Mouse (Mus musculus) heart, embryonic 15.5 days (tissue): ENCODE results near the gene Nop53. TPM values are rescaled to one million over a fixed set of nuclear protein-coding genes. Genes with fewer than 3 reads are reported as not detected.
"Not testable (repeated sequence)": the region's sequence is repeated elsewhere in the genome, so short reads cannot be mapped to it uniquely, and the experiment has no call there.

Experiments
- ATAC-seq: fragments of 200-750 bp; cut with Nextera tagmentation; replicated peaks from 2 replicates; pipeline ENCODE4 v1.8.0; 2017; ENCODE audit warnings: low read depth, moderate TSS enrichment; ENCODE audit not compliant: insufficient number of reproducible peaks, insufficient read depth, low FRiP score
- H3K27ac ChIP-seq: fragments of 300-500 bp; sonication (generic); 2 replicates; pipeline ENCODE4 v1.5.1; 2015; ENCODE audit warnings: mild to moderate bottlenecking, inconsistent platforms
- H3K27me3 ChIP-seq: fragments of 300-500 bp; sonication (generic); 2 replicates; pipeline ENCODE4 v1.6.1; 2015; ENCODE audit warnings: inconsistent platforms
- H3K36me3 ChIP-seq: fragments of 300-500 bp; sonication (generic); 2 replicates; pipeline ENCODE4 v1.6.1; 2015; ENCODE audit warnings: mild to moderate bottlenecking, inconsistent platforms
- H3K4me1 ChIP-seq: fragments of 300-500 bp; sonication (generic); replicated peaks from 2 replicates; pipeline ENCODE4 v1.6.1; 2015; ENCODE audit warnings: inconsistent platforms
- H3K4me2 ChIP-seq: fragments of 300-500 bp; sonication (generic); 2 replicates; pipeline ENCODE4 v1.6.1; 2015; ENCODE audit warnings: inconsistent platforms, mild to moderate bottlenecking, moderate library complexity
- H3K4me3 ChIP-seq: fragments of 300-500 bp; sonication (generic); 2 replicates; pipeline ENCODE4 v1.5.1; 2015; ENCODE audit warnings: mild to moderate bottlenecking, inconsistent platforms
- H3K9ac ChIP-seq: fragments of 300-500 bp; sonication (generic); 2 replicates; pipeline ENCODE4 v1.6.1; 2015; ENCODE audit warnings: mild to moderate bottlenecking, inconsistent platforms
- H3K9me3 ChIP-seq: fragments of 300-500 bp; sonication (generic); replicated peaks from 2 replicates; pipeline ENCODE4 v1.6.1; 2016; ENCODE audit warnings: inconsistent platforms
- WGBS: fragments of 180-500 bp; shearing (Covaris S2); methylation state at CpG from one replicate; pipeline ENCODE4 v1.1.7; 2015; ENCODE audit warnings: mixed read lengths; 5-methylcytosine and 5-hydroxymethylcytosine counted together
- polyA plus RNA-seq: library from polyadenylated mRNA; unstranded; fragments of >200 nt; fragmentation: Nextera tagmentation; extraction: Ambion mirVana; gene quantifications from 2 replicates; pipeline ENCODE4 v1.2.1, GENCODE M21; 2015

The Nop53 gene
- polyA plus RNA-seq, 1 experiment from 2014 or later: 118 TPM

GRCm38 (mm10) chr7:15916996-15917395 lies 28.9 kb downstream of the Nop53 start:
- no peak overlapping the region for H3K9ac ChIP-seq
- peaks cover 32% of the 10 kb centered on the region for H3K36me3 ChIP-seq
- H3K27ac ChIP-seq: no peak overlapping the region
- WGBS: 86% methylated on average over 4 of the region's 4 CpGs
- H3K9me3 ChIP-seq: no peaks in the 10 kb centered on the region
- peaks cover 20% of the 10 kb centered on the region for H3K4me1 ChIP-seq
- no peaks in the 10 kb centered on the region for H3K27me3 ChIP-seq
- ATAC-seq: no peak
- H3K4me3 ChIP-seq: no peak overlapping the region
- no peak overlapping the region for H3K4me2 ChIP-seq

DNA sequence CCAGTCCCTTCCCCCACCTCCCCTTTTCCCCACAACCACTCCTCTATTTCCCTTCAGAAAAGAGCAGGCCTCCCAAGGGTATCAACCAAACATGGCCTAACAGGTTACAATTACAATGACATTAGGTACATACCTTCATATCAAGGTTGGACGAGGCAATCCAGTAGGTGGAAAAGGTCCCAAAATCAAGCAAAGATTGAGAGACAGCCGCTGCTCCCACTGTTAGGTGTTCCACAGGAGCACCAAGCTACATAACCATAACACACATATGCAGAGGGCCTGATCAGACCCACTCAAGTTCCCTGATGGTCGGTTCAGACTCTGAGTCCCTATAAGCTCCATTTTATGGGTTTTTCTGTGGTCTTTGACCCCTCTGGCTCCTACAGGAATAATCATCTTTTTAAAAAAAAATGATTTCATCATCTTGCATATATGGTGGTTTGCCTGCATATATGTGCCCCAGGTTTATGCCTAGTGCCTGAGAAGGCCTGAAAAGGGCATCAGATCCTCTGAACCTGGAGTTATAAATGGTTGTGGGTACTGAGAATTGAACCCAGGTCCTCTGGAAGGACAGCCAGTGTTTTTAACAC lies 29.6 kb downstream of the Nop53 start:
- Histone ChIP-seq H3K36me3 (peaks cover 32% of the 10 kb centered on the region), H3K4me3 (no peak overlapping the region), H3K9me3 (no peaks in the 10 kb centered on the region), H3K27me3 (no peaks in the 10 kb centered on the region), H3K9ac (no peak overlapping the region), H3K4me2 (no peak overlapping the region), H3K4me1 (peaks cover 17% of the 10 kb centered on the region), H3K27ac (no peak overlapping the region)
- no peak for ATAC-seq
- whole genome bisulfite sequencing: 84% methylated on average over 3 of the region's 3 CpGs

DNA sequence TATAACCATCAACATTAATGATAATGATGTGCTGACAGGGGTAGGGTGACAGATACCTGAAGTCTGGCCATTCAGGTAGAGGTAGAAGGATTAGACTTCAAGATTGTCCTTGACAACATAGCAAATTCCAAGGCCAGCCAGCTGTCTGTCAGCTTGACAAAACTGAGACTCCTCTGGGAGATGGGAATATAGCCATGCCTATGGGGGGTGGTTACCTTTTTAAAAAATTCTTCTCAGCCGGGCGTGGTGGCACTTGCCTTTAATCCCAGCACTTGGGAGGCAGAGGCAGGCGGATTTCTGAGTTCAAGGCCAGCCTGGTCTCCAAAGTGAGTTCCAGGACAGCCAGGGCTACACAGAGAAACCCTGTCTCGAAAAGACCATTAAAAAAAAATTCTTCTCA lies 30.2 kb downstream of the Nop53 start:
- not testable (repeated sequence) for H3K27ac ChIP-seq, H3K9ac ChIP-seq, H3K4me3 ChIP-seq, H3K27me3 ChIP-seq, H3K9me3 ChIP-seq, ATAC-seq, H3K4me2 ChIP-seq
- H3K36me3 ChIP-seq: peaks cover 32% of the 10 kb centered on the region
- 82% methylated on average over 4 of the region's 4 CpGs for WGBS
- peaks cover 11% of the 10 kb centered on the region for H3K4me1 ChIP-seq

GRCm38 (mm10) chr7:15914751-15915150 lies 31.1 kb downstream of the Nop53 start:
- H3K27ac ChIP-seq: no peak overlapping the region
- 83% methylated on average over 2 of the region's 2 CpGs for WGBS
- no peak overlapping the region for H3K9ac ChIP-seq
- H3K36me3 ChIP-seq: peaks cover 28% of the 10 kb centered on the region
- no peaks in the 10 kb centered on the region for H3K27me3 ChIP-seq
- H3K4me1 ChIP-seq: peaks cover 2% of the 10 kb centered on the region; the same call in 1 of the 2 replicates
- no peak overlapping the region for H3K4me2 ChIP-seq
- H3K4me3 ChIP-seq: no peak overlapping the region
- no peak for ATAC-seq
- no peaks in the 10 kb centered on the region for H3K9me3 ChIP-seq

DNA sequence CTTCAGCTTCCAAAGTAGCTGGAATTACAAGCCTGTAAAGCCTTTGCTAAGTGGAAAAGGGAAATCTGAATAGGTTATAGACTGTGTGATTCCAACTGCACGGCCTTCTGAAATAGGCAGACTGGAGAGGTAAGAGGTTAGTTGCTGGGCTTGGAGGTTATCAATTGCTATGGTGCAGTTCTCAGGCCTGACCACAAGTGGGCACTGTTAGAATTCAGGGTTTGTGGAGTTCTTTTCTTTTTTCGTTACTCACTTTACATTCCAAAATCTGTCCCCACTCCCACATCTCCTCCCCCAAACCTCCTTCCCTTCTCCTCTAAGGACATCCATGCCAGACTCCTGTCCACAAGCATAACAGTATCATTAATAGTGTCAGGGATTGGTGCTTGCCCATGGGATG lies 31.6 kb downstream of the Nop53 start:
- Histone ChIP-seq H3K4me3 (no peak overlapping the region), H3K36me3 (peaks cover 23% of the 10 kb centered on the region), H3K4me1 (no peaks in the 10 kb centered on the region), H3K27me3 (no peaks in the 10 kb centered on the region), H3K27ac (no peak overlapping the region), H3K9me3 (no peaks in the 10 kb centered on the region), H3K9ac (no peak overlapping the region), H3K4me2 (no peak overlapping the region)
- no peak for ATAC-seq
- 29% methylated on average over 2 of the region's 2 CpGs for WGBS

DNA sequence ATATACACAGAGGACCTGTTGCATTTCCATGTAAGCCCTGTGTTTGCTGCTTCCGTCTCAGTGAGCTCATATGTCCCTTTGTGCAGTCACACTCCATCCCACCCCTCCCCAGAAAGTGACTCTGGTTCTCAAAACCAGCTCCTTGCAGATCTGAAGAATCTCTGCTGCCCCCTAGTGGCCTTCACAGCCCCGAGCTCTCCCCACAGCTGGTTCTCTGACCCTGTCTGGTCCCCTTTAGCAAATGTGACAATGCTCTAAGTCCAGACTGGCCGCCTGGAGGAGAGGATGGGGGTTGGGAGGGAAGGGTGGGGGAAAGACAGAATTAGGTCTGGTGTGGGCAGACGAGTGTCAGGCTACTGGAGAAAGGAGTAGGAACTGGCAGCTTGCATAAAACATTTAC lies 33.7 kb downstream of the Nop53 start:
- peak; percentile 61 for ATAC-seq
- WGBS: 2% methylated on average over 4 of the region's 4 CpGs
- no peak overlapping the region for H3K27ac ChIP-seq

DNA sequence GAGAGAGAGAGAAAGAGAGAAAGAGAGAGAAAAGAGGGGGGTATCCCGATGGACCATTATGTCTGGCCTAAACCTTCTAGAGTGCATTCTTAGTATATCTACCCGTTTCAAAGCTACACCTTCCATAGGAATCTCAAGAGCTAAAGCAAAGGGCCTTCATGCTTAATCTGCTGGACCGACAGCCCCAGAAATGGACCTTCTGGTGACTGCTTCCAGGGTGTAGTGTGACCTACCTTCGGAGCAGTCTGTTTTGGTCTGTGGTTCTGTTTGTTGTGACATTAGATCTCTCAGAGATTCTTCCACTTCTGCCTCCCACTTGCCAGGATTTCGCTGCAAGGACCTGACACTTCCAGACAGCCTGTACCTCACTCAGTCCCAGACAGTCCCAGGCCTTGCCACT lies 35.4 kb downstream of the Nop53 start:
- Histone ChIP-seq H3K27me3 (no peaks in the 10 kb centered on the region), H3K27ac (no peak overlapping the region), H3K9me3 (no peaks in the 10 kb centered on the region), H3K36me3 (no peaks in the 10 kb centered on the region), H3K9ac (no peak overlapping the region), H3K4me3 (no peak overlapping the region), H3K4me2 (no peak overlapping the region), H3K4me1 (no peaks in the 10 kb centered on the region)
- WGBS: 73% methylated on average over 5 of the region's 5 CpGs
- ATAC-seq: no peak

More for the DNA sequence above, 33.7 kb downstream of the Nop53 start:
- Histone ChIP-seq H3K4me3 (no peak overlapping the region), H3K9me3 (no peaks in the 10 kb centered on the region), H3K27me3 (no peaks in the 10 kb centered on the region), H3K4me1 (no peaks in the 10 kb centered on the region), H3K36me3 (peaks cover 8% of the 10 kb centered on the region), H3K9ac (no peak overlapping the region), H3K4me2 (no peak overlapping the region)

- H3K4me1 ChIP-seq: no peaks in the 10 kb centered on the region
- H3K27ac ChIP-seq: no peak overlapping the region
- H3K9me3 ChIP-seq: no peaks in the 10 kb centered on the region
- no peaks in the 10 kb centered on the region for H3K27me3 ChIP-seq
- H3K4me2 ChIP-seq: no peak overlapping the region
- ATAC-seq: no peak
- no peaks in the 10 kb centered on the region for H3K36me3 ChIP-seq
- no peak overlapping the region for H3K9ac ChIP-seq
- WGBS: 65% methylated on average over 8 of the region's 8 CpGs
- H3K4me3 ChIP-seq: no peak overlapping the region
These were observed 37.8 kb downstream of the Nop53 start for GRCm38 (mm10) chr7:15907971-15908590.

DNA sequence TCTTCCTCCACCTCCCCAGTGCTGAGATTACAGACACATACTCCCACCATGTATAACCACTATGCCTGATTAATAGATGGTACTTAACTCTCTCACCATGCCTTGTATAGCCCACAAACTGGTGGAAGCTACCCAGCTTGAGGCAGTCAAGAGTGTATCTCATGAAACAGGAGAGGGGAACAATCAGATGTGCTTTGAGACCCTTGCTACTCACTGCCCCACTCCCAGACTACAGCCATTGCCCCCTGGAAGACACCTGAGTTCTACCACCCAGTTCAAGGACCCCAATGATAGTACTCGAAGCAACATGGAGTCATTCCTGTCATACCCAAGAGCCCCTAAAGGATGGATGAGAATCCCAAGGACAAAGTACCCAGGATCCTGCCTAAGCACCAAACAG lies 39.3 kb downstream of the Nop53 start:
- no peaks in the 10 kb centered on the region for H3K36me3 ChIP-seq
- no peak for ATAC-seq
- H3K4me1 ChIP-seq: no peaks in the 10 kb centered on the region
- H3K27me3 ChIP-seq: no peaks in the 10 kb centered on the region
- H3K4me3 ChIP-seq: no peak overlapping the region
- no peaks in the 10 kb centered on the region for H3K9me3 ChIP-seq
- 79% methylated on average over 1 of the region's 1 CpGs for WGBS
- no peak overlapping the region for H3K4me2 ChIP-seq
- H3K9ac ChIP-seq: no peak overlapping the region
- H3K27ac ChIP-seq: no peak overlapping the region

GRCm38 (mm10) chr7:15905861-15906260 lies 40.0 kb downstream of the Nop53 start:
- no peak overlapping the region for H3K4me3 ChIP-seq
- no peak overlapping the region for H3K4me2 ChIP-seq
- H3K27me3 ChIP-seq: no peaks in the 10 kb centered on the region
- ATAC-seq: no peak
- H3K36me3 ChIP-seq: no peaks in the 10 kb centered on the region
- H3K9ac ChIP-seq: no peak overlapping the region
- no peak overlapping the region for H3K27ac ChIP-seq
- 68% methylated on average over 7 of the region's 7 CpGs for WGBS
- H3K9me3 ChIP-seq: no peaks in the 10 kb centered on the region
- no peaks in the 10 kb centered on the region for H3K4me1 ChIP-seq

- no peak overlapping the region for H3K27ac ChIP-seq
- no peak overlapping the region for H3K9ac ChIP-seq
- no peak overlapping the region for H3K4me2 ChIP-seq
- H3K27me3 ChIP-seq: no peaks in the 10 kb centered on the region
- H3K36me3 ChIP-seq: no peaks in the 10 kb centered on the region
- H3K9me3 ChIP-seq: no peaks in the 10 kb centered on the region
- no peaks in the 10 kb centered on the region for H3K4me1 ChIP-seq
- WGBS: 65% methylated on average over 9 of the region's 9 CpGs
- H3K4me3 ChIP-seq: no peak overlapping the region
- no peak for ATAC-seq
These were observed 44.4 kb downstream of the Nop53 start for GRCm38 (mm10) chr7:15901366-15902048.

GRCm38 (mm10) chr7:15894251-15894650 lies 51.6 kb downstream of the Nop53 start:
- no peaks in the 10 kb centered on the region for H3K9me3 ChIP-seq
- 50% methylated on average over 1 of the region's 1 CpGs for WGBS
- no peak overlapping the region for H3K9ac ChIP-seq
- H3K4me3 ChIP-seq: no peak overlapping the region
- H3K4me2 ChIP-seq: no peak overlapping the region
- no peaks in the 10 kb centered on the region for H3K36me3 ChIP-seq
- no peaks in the 10 kb centered on the region for H3K27me3 ChIP-seq
- H3K4me1 ChIP-seq: no peaks in the 10 kb centered on the region
- H3K27ac ChIP-seq: no peak overlapping the region
- ATAC-seq: no peak
